Mouse (Mus musculus): ENCODE data around the gene Exoc3l2. TPM values are rescaled to one million over a fixed set of nuclear protein-coding genes. Genes with fewer than 3 reads are reported as not detected.
A peak's percentile ranks its signal among the peaks of the same experiment; 100 is the strongest.

Exoc3l2 gene
- polyA plus RNA-seq, 1 experiment from 2014 or later: 0.55 TPM

GRCm38 (mm10) chr7:19458072-19458486 is 5.1 kb upstream of the Exoc3l2 start:
- Histone ChIP-seq H3K4me3 (ENCODE audit: low read depth, low read length) (peak overlapping the region; percentile 92), H3K4me1 (ENCODE audit: control insufficient read depth, insufficient read depth, low read length) (peaks cover 11% of the 10 kb centered on the region), H3K27me3 (ENCODE audit: control insufficient read depth, insufficient read depth, low read length) (no peaks in the 10 kb centered on the region), H3K4me2 (replicated peaks; ENCODE audit: low read depth, low read length) (peak overlapping the region; percentile 97), H3K9me3 (ENCODE audit: control insufficient read depth, low read depth, low read length) (no peaks in the 10 kb centered on the region), H3K27ac (ENCODE audit: low read length) (peak overlapping the region; percentile 52; the same call in 1 of the 2 replicates), H3K36me3 (ENCODE audit: control insufficient read depth, insufficient read depth, low read length) (no peaks in the 10 kb centered on the region; the same call in none of the 2 replicates), H3K9ac (replicated peaks; ENCODE audit: low read depth, low read length) (peak overlapping the region; percentile 91)
- under 1% methylated on average over 21 of the region's 31 CpGs for WGBS
- peak; percentile 42 for ATAC-seq (ENCODE audit: insufficient number of reproducible peaks, insufficient read depth, low FRiP score, low read depth)

- Histone ChIP-seq H3K9ac (replicated peaks; ENCODE audit: low read depth, low read length) (peak within 1 kb of the TSS; percentile 91), H3K4me2 (replicated peaks; ENCODE audit: low read depth, low read length) (peak within 1 kb of the TSS; percentile 97)
These were observed 4.5 kb upstream of the Exoc3l2 start, which contains the start of gene Mark4 for GRCm38 (mm10) chr7:19458591-19459111. TSS of gene Mark4 (minus strand) at chr7:19458821.

DNA sequence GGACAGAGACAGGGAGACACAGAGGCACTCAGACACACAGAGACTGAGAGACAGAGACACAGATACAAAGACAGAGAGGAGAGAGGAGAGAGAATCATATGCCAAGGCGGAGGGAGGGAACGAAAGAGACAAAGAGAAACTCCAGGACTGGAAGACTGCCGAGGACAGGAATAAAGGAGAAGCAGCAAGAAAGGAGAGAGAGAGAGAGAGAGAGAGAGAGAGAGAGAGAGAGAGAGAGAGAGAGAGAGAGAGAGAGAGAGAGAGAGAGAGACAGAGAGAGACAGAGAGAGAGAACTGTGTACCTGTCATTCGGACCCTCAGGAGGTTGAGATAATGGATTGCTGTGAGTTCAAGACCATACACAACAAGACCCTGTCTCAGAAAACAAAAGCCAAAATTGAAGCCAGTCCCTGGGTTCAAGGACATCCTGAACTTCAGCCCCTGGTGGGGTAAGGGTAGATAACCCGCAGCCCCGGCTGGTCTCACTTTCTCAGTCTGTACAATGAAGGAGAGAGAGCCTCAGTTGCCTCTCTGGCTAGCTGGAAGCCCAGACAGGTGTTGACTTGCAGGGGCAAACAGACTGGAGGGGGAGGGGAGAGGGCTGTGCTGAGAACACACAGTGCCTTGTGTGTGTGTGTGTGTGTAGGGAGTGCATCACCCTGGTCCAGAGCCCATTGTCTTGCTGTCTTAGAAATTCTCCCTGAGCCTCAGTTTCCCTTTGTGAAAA is 3.8 kb upstream of the Exoc3l2 start:
- Histone ChIP-seq H3K4me3 (ENCODE audit: low read depth, low read length) (peak overlapping the region; percentile 92), H3K9me3 (ENCODE audit: control insufficient read depth, low read depth, low read length) (no peaks in the 10 kb centered on the region), H3K9ac (replicated peaks; ENCODE audit: low read depth, low read length) (peak overlapping the region; percentile 19; the same call in 1 of the 2 replicates), H3K4me2 (replicated peaks; ENCODE audit: low read depth, low read length) (peak overlapping the region; percentile 97), H3K27me3 (ENCODE audit: control insufficient read depth, insufficient read depth, low read length) (no peaks in the 10 kb centered on the region), H3K27ac (ENCODE audit: low read length) (peak overlapping the region; percentile 12; the same call in 1 of the 2 replicates), H3K36me3 (ENCODE audit: control insufficient read depth, insufficient read depth, low read length) (no peaks in the 10 kb centered on the region; the same call in none of the 2 replicates), H3K4me1 (ENCODE audit: control insufficient read depth, insufficient read depth, low read length) (peaks cover 11% of the 10 kb centered on the region)
- WGBS: 12% methylated on average over 6 of the region's 6 CpGs
- ATAC-seq (ENCODE audit: insufficient number of reproducible peaks, insufficient read depth, low FRiP score, low read depth): no peak

More at GRCm38 (mm10) chr7:19458591-19459111, 4.5 kb upstream of the Exoc3l2 start, which contains the start of gene Mark4:
- peaks cover 11% of the 10 kb centered on the region for H3K4me1 ChIP-seq (ENCODE audit: control insufficient read depth, insufficient read depth, low read length)
- no peaks in the 10 kb centered on the region for H3K9me3 ChIP-seq (ENCODE audit: control insufficient read depth, low read depth, low read length)
- H3K27ac ChIP-seq (ENCODE audit: low read length): peak within 1 kb of the TSS; percentile 52; the same call in 1 of the 2 replicates
- H3K36me3 ChIP-seq (ENCODE audit: control insufficient read depth, insufficient read depth, low read length): no peaks in the 10 kb centered on the region; the same call in none of the 2 replicates
- peak; percentile 86 for ATAC-seq (ENCODE audit: insufficient number of reproducible peaks, insufficient read depth, low FRiP score, low read depth)
- under 1% methylated on average over 28 of the region's 42 CpGs for WGBS
- peak within 1 kb of the TSS; percentile 92 for H3K4me3 ChIP-seq (ENCODE audit: low read depth, low read length)
- no peaks in the 10 kb centered on the region for H3K27me3 ChIP-seq (ENCODE audit: control insufficient read depth, insufficient read depth, low read length)

GRCm38 (mm10) chr7:19460500-19460899 is 2.6 kb upstream of the Exoc3l2 start:
- ATAC-seq (ENCODE audit: insufficient number of reproducible peaks, insufficient read depth, low FRiP score, low read depth): no peak
- Histone ChIP-seq H3K9me3 (ENCODE audit: control insufficient read depth, low read depth, low read length) (no peaks in the 10 kb centered on the region), H3K27ac (ENCODE audit: low read length) (no peak overlapping the region), H3K4me3 (ENCODE audit: low read depth, low read length) (no peak overlapping the region), H3K27me3 (ENCODE audit: control insufficient read depth, insufficient read depth, low read length) (no peaks in the 10 kb centered on the region), H3K36me3 (ENCODE audit: control insufficient read depth, insufficient read depth, low read length) (no peaks in the 10 kb centered on the region; the same call in 1 of the 2 replicates), H3K4me1 (ENCODE audit: control insufficient read depth, insufficient read depth, low read length) (peaks cover 13% of the 10 kb centered on the region), H3K4me2 (replicated peaks; ENCODE audit: low read depth, low read length) (no peak overlapping the region), H3K9ac (replicated peaks; ENCODE audit: low read depth, low read length) (no peak overlapping the region)
- 61% methylated on average over 1 of the region's 1 CpGs for WGBS

- H3K9me3 ChIP-seq (ENCODE audit: control insufficient read depth, low read depth, low read length): no peaks in the 10 kb centered on the region
- no peak overlapping the region for H3K4me3 ChIP-seq (ENCODE audit: low read depth, low read length)
- peaks cover 13% of the 10 kb centered on the region for H3K4me1 ChIP-seq (ENCODE audit: control insufficient read depth, insufficient read depth, low read length)
- WGBS: 12% methylated on average over 6 of the region's 6 CpGs
- no peak overlapping the region for H3K4me2 ChIP-seq (replicated peaks; ENCODE audit: low read depth, low read length)
- H3K36me3 ChIP-seq (ENCODE audit: control insufficient read depth, insufficient read depth, low read length): no peaks in the 10 kb centered on the region; the same call in 1 of the 2 replicates
- no peak for ATAC-seq (ENCODE audit: insufficient number of reproducible peaks, insufficient read depth, low FRiP score, low read depth)
- no peak overlapping the region for H3K9ac ChIP-seq (replicated peaks; ENCODE audit: low read depth, low read length)
- H3K27ac ChIP-seq (ENCODE audit: low read length): no peak overlapping the region
- no peaks in the 10 kb centered on the region for H3K27me3 ChIP-seq (ENCODE audit: control insufficient read depth, insufficient read depth, low read length)
These were observed 1.6 kb upstream of the Exoc3l2 start for GRCm38 (mm10) chr7:19461488-19461887.

DNA sequence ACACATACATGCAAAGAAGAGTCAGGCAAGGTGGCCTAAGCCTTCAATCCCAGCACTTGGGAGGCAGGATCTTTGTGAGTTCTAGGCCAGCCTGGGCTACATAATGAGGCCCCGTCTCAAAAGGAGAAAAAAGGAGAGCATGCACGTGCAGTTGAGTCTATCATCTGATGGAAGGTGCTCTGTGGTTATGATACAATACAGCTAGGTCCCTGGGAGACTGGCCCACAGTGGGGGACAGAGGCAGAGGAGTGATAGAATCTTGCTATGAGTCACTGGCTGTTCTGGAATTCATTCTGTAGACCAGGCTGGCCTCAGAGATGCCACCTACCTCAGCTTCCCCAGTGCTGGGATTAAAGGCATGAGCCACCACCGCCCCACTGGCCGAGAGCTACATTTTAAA is 688 bp upstream of the Exoc3l2 start:
- no peak overlapping the region for H3K27ac ChIP-seq (ENCODE audit: low read length)
- no peak for ATAC-seq (ENCODE audit: insufficient number of reproducible peaks, insufficient read depth, low FRiP score, low read depth)
- H3K4me3 ChIP-seq (ENCODE audit: low read depth, low read length): no peak overlapping the region
- H3K4me2 ChIP-seq (replicated peaks; ENCODE audit: low read depth, low read length): no peak overlapping the region
- no peak overlapping the region for H3K9ac ChIP-seq (replicated peaks; ENCODE audit: low read depth, low read length)
- H3K4me1 ChIP-seq (ENCODE audit: control insufficient read depth, insufficient read depth, low read length): peaks cover 5% of the 10 kb centered on the region
- 62% methylated on average over 4 of the region's 4 CpGs for WGBS
- no peaks in the 10 kb centered on the region for H3K36me3 ChIP-seq (ENCODE audit: control insufficient read depth, insufficient read depth, low read length)
- no peaks in the 10 kb centered on the region for H3K27me3 ChIP-seq (ENCODE audit: control insufficient read depth, insufficient read depth, low read length)
- H3K9me3 ChIP-seq (ENCODE audit: control insufficient read depth, low read depth, low read length): no peaks in the 10 kb centered on the region

- peaks cover 5% of the 10 kb centered on the region; the same call in 1 of the 2 replicates for H3K27me3 ChIP-seq (ENCODE audit: control insufficient read depth, insufficient read depth, low read length)
- H3K4me1 ChIP-seq (ENCODE audit: control insufficient read depth, insufficient read depth, low read length): 0 out of 2 replicates have a peak, but pooled peaks cover 2% of the 10 kb centered on the region
- H3K27ac ChIP-seq (ENCODE audit: low read length): no peak overlapping the region
- no peak overlapping the region for H3K4me2 ChIP-seq (replicated peaks; ENCODE audit: low read depth, low read length)
- H3K9ac ChIP-seq (replicated peaks; ENCODE audit: low read depth, low read length): no peak overlapping the region; the same call in 1 of the 2 replicates
- no peak for ATAC-seq (ENCODE audit: insufficient number of reproducible peaks, insufficient read depth, low FRiP score, low read depth)
- no peak overlapping the region for H3K4me3 ChIP-seq (ENCODE audit: low read depth, low read length)
- no peaks in the 10 kb centered on the region for H3K9me3 ChIP-seq (ENCODE audit: control insufficient read depth, low read depth, low read length)
- WGBS: 11% methylated on average over 22 of the region's 22 CpGs
- no peaks in the 10 kb centered on the region for H3K36me3 ChIP-seq (ENCODE audit: control insufficient read depth, insufficient read depth, low read length)
These were observed 1.5 kb downstream of the Exoc3l2 start for GRCm38 (mm10) chr7:19464367-19465307.
